18 mouse cellular contexts compared by ENCODE assay signal in the genomic region with DNA sequence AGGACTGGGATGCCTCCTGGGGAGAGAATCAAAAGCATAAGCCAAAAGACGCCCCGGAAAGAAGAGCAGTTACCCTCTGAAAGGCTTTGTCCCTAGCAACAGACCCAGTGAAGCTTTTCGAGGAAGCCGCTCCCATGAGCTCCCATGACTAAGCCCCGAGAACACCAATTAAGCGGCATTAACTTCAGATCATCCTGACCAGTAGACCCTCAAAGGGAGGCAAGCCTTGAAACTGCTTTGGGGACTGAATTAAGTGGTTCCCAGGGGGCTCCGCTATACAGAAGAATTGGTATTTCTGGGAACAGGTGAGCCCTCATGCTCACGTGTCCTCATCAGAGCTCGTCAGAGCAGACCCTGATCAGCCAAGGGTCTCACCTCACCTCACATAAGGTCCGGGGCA. TPM values are rescaled to one million over a fixed set of nuclear protein-coding genes. Genes with fewer than 3 reads are reported as not detected.
DNase-seq lines count a peak whose midpoint lies in the region; ATAC-seq lines count a peak whose summit lies in the region.
"Had no signal": no experiment of that assay in that cellular context is flagged by ENCODE, and none has a peak within 500 bp of the region (broad histone marks: within the 10 kb centered on the region; RNA-seq: fewer than 3 reads in every experiment).

No protein-coding gene starts in this region.

- H3K27me3 ChIP-seq in embryonic facial prominence, embryonic 14.5 days (replicated peaks; ENCODE audit: control insufficient read depth, insufficient read depth, low read length): peaks cover 7% of the 10 kb centered on the region; the same call in 1 of the 2 replicates
- peaks cover 45% of the 10 kb centered on the region for H3K27me3 ChIP-seq in embryonic facial prominence, embryonic 10.5 days (replicated peaks; ENCODE audit: low read depth, poor library complexity, severe bottlenecking)
- no peaks in the 10 kb centered on the region for H3K27me3 ChIP-seq in hindbrain, embryonic 16.5 days (replicated peaks; ENCODE audit: control insufficient read depth, insufficient read depth, low read length)
- no peaks in the 10 kb centered on the region for H3K27me3 ChIP-seq in midbrain, embryonic 16.5 days (ENCODE audit: control insufficient read depth, insufficient read depth, low read depth, low read length)

- H3K9ac ChIP-seq in embryonic facial prominence, embryonic 14.5 days (ENCODE audit: low read depth, low read length): no peak overlapping the region
- no peak overlapping the region for H3K9ac ChIP-seq in hindbrain, embryonic 16.5 days (ENCODE audit: low read depth, low read length)
- no peak overlapping the region; the same call in 1 of the 2 replicates for H3K9ac ChIP-seq in midbrain, embryonic 16.5 days (ENCODE audit: low read depth, low read length)
- H3K9ac ChIP-seq: liver, postnatal 0 days had no signal

- 0 out of 2 replicates have a peak, but pooled peaks have one; percentile 13 for ATAC-seq in embryonic facial prominence, embryonic 14.5 days (ENCODE audit: low read depth)
- no peak for ATAC-seq in hindbrain, embryonic 16.5 days
- ATAC-seq in midbrain, embryonic 16.5 days: peak; percentile 54; the same call in 1 of the 2 replicates
- no peak for ATAC-seq in granulocyte monocyte progenitor cell, adult 5-6 weeks (replicated peaks; ENCODE audit: poor library complexity, severe bottlenecking)
- ATAC-seq in cerebellum, adult (ENCODE audit: insufficient number of reproducible peaks, low FRiP score, low TSS enrichment): no peak
- ATAC-seq: liver, postnatal 0 days had no signal

- H3K9me3 ChIP-seq in embryonic facial prominence, embryonic 14.5 days (ENCODE audit: control insufficient read depth, low read length): no peaks in the 10 kb centered on the region
- H3K9me3 ChIP-seq in embryonic facial prominence, embryonic 10.5 days: no peaks in the 10 kb centered on the region
- no peaks in the 10 kb centered on the region for H3K9me3 ChIP-seq in hindbrain, embryonic 16.5 days (ENCODE audit: control insufficient read depth, low read length)
- H3K9me3 ChIP-seq in midbrain, embryonic 16.5 days (replicated peaks; ENCODE audit: control insufficient read depth, low read length, poor library complexity, severe bottlenecking): no peaks in the 10 kb centered on the region

- H3K4me1 ChIP-seq in embryonic facial prominence, embryonic 14.5 days (ENCODE audit: control insufficient read depth, insufficient read depth, low read length): peaks cover 13% of the 10 kb centered on the region; the same call in 1 of the 2 replicates
- peaks cover 55% of the 10 kb centered on the region for H3K4me1 ChIP-seq in embryonic facial prominence, embryonic 10.5 days
- H3K4me1 ChIP-seq in hindbrain, embryonic 16.5 days (ENCODE audit: control insufficient read depth, insufficient read depth, low read depth, low read length): peaks cover 25% of the 10 kb centered on the region
- H3K4me1 ChIP-seq in midbrain, embryonic 16.5 days (ENCODE audit: control insufficient read depth, insufficient read depth, low read length): peaks cover 33% of the 10 kb centered on the region

- no peak overlapping the region for H3K27ac ChIP-seq in embryonic facial prominence, embryonic 14.5 days (replicated peaks; ENCODE audit: low read depth, low read length)
- H3K27ac ChIP-seq in embryonic facial prominence, embryonic 10.5 days (replicated peaks): no peak overlapping the region
- H3K27ac ChIP-seq in hindbrain, embryonic 16.5 days (ENCODE audit: low read depth, low read length): 0 out of 2 replicates have a peak overlapping the region, but pooled peaks have one; percentile 16
- H3K27ac ChIP-seq in midbrain, embryonic 16.5 days (ENCODE audit: low read length): peak overlapping the region; percentile 78

- DNase-seq in embryonic facial prominence, embryonic 14.5 days (ENCODE audit: low spot score): peak; percentile 40
- DNase-seq in embryonic facial prominence, embryonic 10.5 days (ENCODE audit: low spot score): no peak
- peak; percentile 32 for DNase-seq in R1 (ENCODE audit: low read depth, low spot score)
- no peak for DNase-seq in T-cell, adult 2 months (ENCODE audit: low spot score)
- DNase-seq: adrenal gland, postnatal 14 days; cerebellum, adult 2 months; kidney, adult 2 months; kidney, postnatal 25 days; liver; liver, postnatal 0 days; lung, postnatal 36 days; right cerebral cortex, adult 18-20 months; thymus, adult 18-20 months had no signal

- H3K36me3 ChIP-seq in embryonic facial prominence, embryonic 14.5 days (ENCODE audit: control insufficient read depth, insufficient read depth, low read length): no peaks in the 10 kb centered on the region
- no peaks in the 10 kb centered on the region for H3K36me3 ChIP-seq in embryonic facial prominence, embryonic 10.5 days (replicated peaks)
- no peaks in the 10 kb centered on the region for H3K36me3 ChIP-seq in hindbrain, embryonic 16.5 days (ENCODE audit: control insufficient read depth, insufficient read depth, low read length)
- H3K36me3 ChIP-seq in midbrain, embryonic 16.5 days (ENCODE audit: control insufficient read depth, insufficient read depth, low read length): no peaks in the 10 kb centered on the region

- no peak overlapping the region for H3K4me3 ChIP-seq in embryonic facial prominence, embryonic 14.5 days (ENCODE audit: low read depth, low read length)
- H3K4me3 ChIP-seq in embryonic facial prominence, embryonic 10.5 days: no peak overlapping the region
- H3K4me3 ChIP-seq in hindbrain, embryonic 16.5 days (ENCODE audit: low read length): no peak overlapping the region
- H3K4me3 ChIP-seq in midbrain, embryonic 16.5 days (ENCODE audit: low read depth, low read length): no peak overlapping the region

- no peak overlapping the region for H3K4me2 ChIP-seq in embryonic facial prominence, embryonic 14.5 days (ENCODE audit: low read depth, low read length)
- H3K4me2 ChIP-seq in hindbrain, embryonic 16.5 days (ENCODE audit: low read length): no peak overlapping the region
- no peak overlapping the region for H3K4me2 ChIP-seq in midbrain, embryonic 16.5 days (ENCODE audit: low read length)

- WGBS in embryonic facial prominence, embryonic 14.5 days: 28% methylated on average over 10 of the region's 10 CpGs
- 23% methylated on average over 10 of the region's 10 CpGs for WGBS in embryonic facial prominence, embryonic 10.5 days
- 22% methylated on average over 10 of the region's 10 CpGs for WGBS in hindbrain, embryonic 16.5 days
- WGBS in midbrain, embryonic 16.5 days: 9% methylated on average over 10 of the region's 10 CpGs

RNA-seq across cellular contexts. Expression of gene Cpne5, which starts 23.3 kb away (rescaled TPM):
- 12.4 and 17.1 TPM in 2 replicates for polyA plus RNA-seq in embryonic facial prominence, embryonic 14.5 days (2014; fragmentation: Nextera tagmentation; extraction: Ambion mirVana)
- 3.6 and 4.7 TPM in 2 replicates for polyA plus RNA-seq in embryonic facial prominence, embryonic 10.5 days (2016; fragmentation: Nextera tagmentation; extraction: Ambion mirVana)
- polyA plus RNA-seq in hindbrain, embryonic 16.5 days (2015; fragmentation: Nextera tagmentation; extraction: Ambion mirVana): 48.1 and 51.2 TPM in 2 replicates
- 43.6 and 55.8 TPM in 2 replicates for polyA plus RNA-seq in midbrain, embryonic 16.5 days (2015; fragmentation: Nextera tagmentation; extraction: Ambion mirVana)
- 5.9 and 6.3 TPM in 2 replicates for total RNA-seq in granulocyte monocyte progenitor cell, adult 5-6 weeks (2014; fragmentation: Nextera tagmentation)
- 1.7 and 14.3 TPM in 2 replicates for total RNA-seq in granulocyte monocyte progenitor cell, adult 5-6 weeks (2017)
- total RNA-seq: gastrocnemius, adult 8-10 months had no signal

RNA-seq across cellular contexts. Expression of gene Ppil1, which starts 49.3 kb away (rescaled TPM):
- 108 and 117 TPM in 2 replicates for polyA plus RNA-seq in embryonic facial prominence, embryonic 14.5 days (2014; fragmentation: Nextera tagmentation; extraction: Ambion mirVana)
- 219 and 227 TPM in 2 replicates for polyA plus RNA-seq in embryonic facial prominence, embryonic 10.5 days (2016; fragmentation: Nextera tagmentation; extraction: Ambion mirVana)
- polyA plus RNA-seq in hindbrain, embryonic 16.5 days (2015; fragmentation: Nextera tagmentation; extraction: Ambion mirVana): 105 and 113 TPM in 2 replicates
- 106 and 107 TPM in 2 replicates for polyA plus RNA-seq in midbrain, embryonic 16.5 days (2015; fragmentation: Nextera tagmentation; extraction: Ambion mirVana)
- 83.0 and 122 TPM in 2 replicates for total RNA-seq in granulocyte monocyte progenitor cell, adult 5-6 weeks (2014; fragmentation: Nextera tagmentation)
- total RNA-seq in granulocyte monocyte progenitor cell, adult 5-6 weeks (2017): 97.1 and 107 TPM in 2 replicates

RNA-seq across cellular contexts. Expression of gene BC004004, which starts 53.9 kb away (rescaled TPM):
- 82.1 and 85.6 TPM in 2 replicates for polyA plus RNA-seq in embryonic facial prominence, embryonic 14.5 days (2014; fragmentation: Nextera tagmentation; extraction: Ambion mirVana)
- polyA plus RNA-seq in embryonic facial prominence, embryonic 10.5 days (2016; fragmentation: Nextera tagmentation; extraction: Ambion mirVana): 47.8 and 49.5 TPM in 2 replicates
- 118 and 123 TPM in 2 replicates for polyA plus RNA-seq in hindbrain, embryonic 16.5 days (2015; fragmentation: Nextera tagmentation; extraction: Ambion mirVana)
- polyA plus RNA-seq in midbrain, embryonic 16.5 days (2015; fragmentation: Nextera tagmentation; extraction: Ambion mirVana): 125 TPM in 2 replicates
- total RNA-seq in granulocyte monocyte progenitor cell, adult 5-6 weeks (2014; fragmentation: Nextera tagmentation): 97.2 and 127 TPM in 2 replicates
- 67.3 and 108 TPM in 2 replicates for total RNA-seq in granulocyte monocyte progenitor cell, adult 5-6 weeks (2017)

Comparison
In these comparisons a context has a peak if more than half of its experiments do, and no peak if none do; other contexts are left out.
1. DNase-seq: peak in embryonic facial prominence, embryonic 14.5 days (single experiment) and R1 (single experiment); none in embryonic facial prominence, embryonic 10.5 days (single experiment) and T-cell, adult 2 months (single experiment).
2. ATAC-seq: peak in embryonic facial prominence, embryonic 14.5 days (single experiment) and midbrain, embryonic 16.5 days (single experiment); none in hindbrain, embryonic 16.5 days (single experiment), granulocyte monocyte progenitor cell, adult 5-6 weeks (single experiment) and cerebellum, adult (single experiment).
3. H3K27ac ChIP-seq: peak in hindbrain, embryonic 16.5 days (single experiment) and midbrain, embryonic 16.5 days (single experiment); none in embryonic facial prominence, embryonic 14.5 days (single experiment) and embryonic facial prominence, embryonic 10.5 days (single experiment).